Mouse (Mus musculus): ENCODE results near the gene Cnpy3. TPM values are rescaled to one million over a fixed set of nuclear protein-coding genes. Genes with fewer than 3 reads are reported as not detected.

Gene Cnpy3
- polyA plus RNA-seq, 1 experiment, result 3.2 TPM

- no peaks in the 10 kb centered on the region for H3K27me3 ChIP-seq (ENCODE audit: control insufficient read depth)
- H3K9me3 ChIP-seq (ENCODE audit: control insufficient read depth, low read length), result no peaks in the 10 kb centered on the region
- peaks cover 25% of the 10 kb centered on the region for H3K4me1 ChIP-seq (ENCODE audit: control insufficient read depth)
- TF ChIP-seq GATA1 (IDR thresholded peaks at IDR 0.05; ENCODE audit: low read length), result no peak
- TF ChIP-seq TAL1 (IDR thresholded peaks at IDR 0.05; ENCODE audit: low read length), result no peak
- no peak overlapping the region for H3K4me3 ChIP-seq (replicated peaks)
- peaks cover 47% of the 10 kb centered on the region for H3K36me3 ChIP-seq (ENCODE audit: control insufficient read depth)
Measured at GRCm38 (mm10) chr17:46747806-46748205, 4.2 kb downstream of the Cnpy3 start.

GRCm38 (mm10) chr17:46747234-46747633, 4.8 kb downstream of the Cnpy3 start:
- no peaks in the 10 kb centered on the region for H3K9me3 ChIP-seq (ENCODE audit: control insufficient read depth, low read length)
- TF ChIP-seq TAL1 (IDR thresholded peaks at IDR 0.05; ENCODE audit: low read length) (no peak), GATA1 (IDR thresholded peaks at IDR 0.05; ENCODE audit: low read length) (no peak)
- H3K27me3 ChIP-seq (ENCODE audit: control insufficient read depth), result no peaks in the 10 kb centered on the region
- peaks cover 19% of the 10 kb centered on the region for H3K4me1 ChIP-seq (ENCODE audit: control insufficient read depth)
- H3K4me3 ChIP-seq (replicated peaks), result no peak overlapping the region
- H3K36me3 ChIP-seq (ENCODE audit: control insufficient read depth), result peaks cover 51% of the 10 kb centered on the region

- Histone ChIP-seq H3K36me3 (ENCODE audit: control insufficient read depth) (peaks cover 62% of the 10 kb centered on the region), H3K4me3 (replicated peaks) (no peak overlapping the region), H3K4me1 (ENCODE audit: control insufficient read depth) (peaks cover 9% of the 10 kb centered on the region), H3K9me3 (ENCODE audit: control insufficient read depth, low read length) (no peaks in the 10 kb centered on the region), H3K27me3 (ENCODE audit: control insufficient read depth) (no peaks in the 10 kb centered on the region)
- no peak for TF ChIP-seq GATA1 (IDR thresholded peaks at IDR 0.05; ENCODE audit: low read length)
- TF ChIP-seq TAL1 (IDR thresholded peaks at IDR 0.05; ENCODE audit: low read length), result no peak
Measured at GRCm38 (mm10) chr17:46745506-46745905, 6.5 kb downstream of the Cnpy3 start.

GRCm38 (mm10) chr17:46742986-46743385, 9.0 kb downstream of the Cnpy3 start:
- TF ChIP-seq TAL1 (IDR thresholded peaks at IDR 0.05; ENCODE audit: low read length) (no peak), GATA1 (IDR thresholded peaks at IDR 0.05; ENCODE audit: low read length) (no peak)
- Histone ChIP-seq H3K9me3 (ENCODE audit: control insufficient read depth, low read length) (no peaks in the 10 kb centered on the region), H3K4me3 (replicated peaks) (no peak overlapping the region), H3K36me3 (ENCODE audit: control insufficient read depth) (peaks cover 59% of the 10 kb centered on the region), H3K4me1 (ENCODE audit: control insufficient read depth) (peaks cover 4% of the 10 kb centered on the region), H3K27me3 (ENCODE audit: control insufficient read depth) (no peaks in the 10 kb centered on the region)

- H3K4me3 ChIP-seq (replicated peaks), result no peak overlapping the region
- H3K4me1 ChIP-seq (ENCODE audit: control insufficient read depth), result peaks cover 4% of the 10 kb centered on the region
- peaks cover 51% of the 10 kb centered on the region for H3K36me3 ChIP-seq (ENCODE audit: control insufficient read depth)
- no peaks in the 10 kb centered on the region for H3K9me3 ChIP-seq (ENCODE audit: control insufficient read depth, low read length)
- no peak for TF ChIP-seq GATA1 (IDR thresholded peaks at IDR 0.05; ENCODE audit: low read length)
- TF ChIP-seq TAL1 (IDR thresholded peaks at IDR 0.05; ENCODE audit: low read length), result 0 out of 3 replicates have a peak, but pooled peaks have one; percentile 18
- H3K27me3 ChIP-seq (ENCODE audit: control insufficient read depth), result no peaks in the 10 kb centered on the region
Measured at GRCm38 (mm10) chr17:46741305-46741704, 10.7 kb downstream of the Cnpy3 start.

GRCm38 (mm10) chr17:46736160-46736559, 15.9 kb downstream of the Cnpy3 start:
- peaks cover 19% of the 10 kb centered on the region for H3K36me3 ChIP-seq (ENCODE audit: control insufficient read depth)
- peaks cover 1% of the 10 kb centered on the region for H3K4me1 ChIP-seq (ENCODE audit: control insufficient read depth)
- no peak for TF ChIP-seq GATA1 (IDR thresholded peaks at IDR 0.05; ENCODE audit: low read length)
- no peak for TF ChIP-seq TAL1 (IDR thresholded peaks at IDR 0.05; ENCODE audit: low read length)
- no peak overlapping the region for H3K4me3 ChIP-seq (replicated peaks)
- H3K9me3 ChIP-seq (ENCODE audit: control insufficient read depth, low read length), result no peaks in the 10 kb centered on the region
- no peaks in the 10 kb centered on the region for H3K27me3 ChIP-seq (ENCODE audit: control insufficient read depth)

- no peaks in the 10 kb centered on the region for H3K9me3 ChIP-seq (ENCODE audit: control insufficient read depth, low read length)
- TF ChIP-seq GATA1 (IDR thresholded peaks at IDR 0.05; ENCODE audit: low read length), result no peak
- TF ChIP-seq TAL1 (IDR thresholded peaks at IDR 0.05; ENCODE audit: low read length), result no peak
- no peaks in the 10 kb centered on the region; the same call in 1 of the 2 replicates for H3K4me1 ChIP-seq (ENCODE audit: control insufficient read depth)
- peaks cover 17% of the 10 kb centered on the region for H3K36me3 ChIP-seq (ENCODE audit: control insufficient read depth)
- H3K27me3 ChIP-seq (ENCODE audit: control insufficient read depth), result no peaks in the 10 kb centered on the region
- H3K4me3 ChIP-seq (replicated peaks), result no peak overlapping the region
Measured at GRCm38 (mm10) chr17:46735287-46735686, 16.7 kb downstream of the Cnpy3 start.

- Histone ChIP-seq H3K27me3 (ENCODE audit: control insufficient read depth) (peaks cover 7% of the 10 kb centered on the region), H3K36me3 (ENCODE audit: control insufficient read depth) (peaks cover 17% of the 10 kb centered on the region), H3K4me3 (replicated peaks) (no peak overlapping the region), H3K4me1 (ENCODE audit: control insufficient read depth) (peaks cover 2% of the 10 kb centered on the region), H3K9me3 (ENCODE audit: control insufficient read depth, low read length) (no peaks in the 10 kb centered on the region)
- no peak for TF ChIP-seq TAL1 (IDR thresholded peaks at IDR 0.05; ENCODE audit: low read length)
- no peak for TF ChIP-seq GATA1 (IDR thresholded peaks at IDR 0.05; ENCODE audit: low read length)
Measured at GRCm38 (mm10) chr17:46734055-46734454, 18.0 kb downstream of the Cnpy3 start.

- Histone ChIP-seq H3K9me3 (ENCODE audit: control insufficient read depth, low read length) (no peaks in the 10 kb centered on the region), H3K4me1 (ENCODE audit: control insufficient read depth) (peaks cover 10% of the 10 kb centered on the region), H3K36me3 (ENCODE audit: control insufficient read depth) (peaks cover 25% of the 10 kb centered on the region), H3K27me3 (ENCODE audit: control insufficient read depth) (peaks cover 13% of the 10 kb centered on the region), H3K4me3 (replicated peaks) (peak within 1 kb of the TSS; percentile 47)
- no peak for TF ChIP-seq GATA1 (IDR thresholded peaks at IDR 0.05; ENCODE audit: low read length)
- TF ChIP-seq TAL1 (IDR thresholded peaks at IDR 0.05; ENCODE audit: low read length), result no peak
Measured at GRCm38 (mm10) chr17:46728904-46729318, 23.1 kb downstream of the Cnpy3 start, which contains the start of gene Gnmt. Gene Gnmt (minus strand): TSS chr17:46729168.

- peaks cover 13% of the 10 kb centered on the region for H3K27me3 ChIP-seq (ENCODE audit: control insufficient read depth)
- TF ChIP-seq TAL1 (IDR thresholded peaks at IDR 0.05; ENCODE audit: low read length), result no peak
- H3K4me3 ChIP-seq (replicated peaks), result peak overlapping the region; percentile 47
- no peaks in the 10 kb centered on the region for H3K9me3 ChIP-seq (ENCODE audit: control insufficient read depth, low read length)
- peaks cover 10% of the 10 kb centered on the region for H3K4me1 ChIP-seq (ENCODE audit: control insufficient read depth)
- H3K36me3 ChIP-seq (ENCODE audit: control insufficient read depth), result peaks cover 29% of the 10 kb centered on the region
Measured at GRCm38 (mm10) chr17:46728496-46728895, 23.5 kb downstream of the Cnpy3 start.
